ENCODE assay signal across 50 mouse cellular contexts in the genomic region with DNA sequence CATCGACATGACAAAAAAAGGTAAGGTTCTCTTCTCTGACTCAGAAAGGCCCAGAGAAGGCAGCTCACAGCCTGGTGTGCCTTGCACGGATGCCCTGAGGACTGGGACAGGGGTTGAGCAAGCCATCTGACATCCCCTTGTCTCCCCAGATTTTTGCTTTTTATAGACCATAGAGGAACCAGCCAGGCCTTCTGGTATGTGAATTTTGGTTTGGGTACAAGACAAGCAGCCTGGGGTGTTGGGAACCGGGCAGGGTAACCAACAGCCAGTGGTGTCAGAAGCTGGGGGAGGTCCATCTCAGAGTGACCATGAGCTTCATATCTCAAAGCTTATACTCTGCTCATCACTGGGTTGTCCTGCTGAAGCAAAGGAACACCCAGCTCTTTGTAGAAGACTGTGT. TPM values are rescaled to one million over a fixed set of nuclear protein-coding genes. Genes with fewer than 3 reads are reported as not detected.
"Had no signal": no experiment of that assay in that cellular context is flagged by ENCODE, and none has a peak within 500 bp of the region (broad histone marks: within the 10 kb centered on the region; RNA-seq: fewer than 3 reads in every experiment).

No protein-coding gene starts in this region.

- H3K36me3 ChIP-seq: heart, embryonic 10.5 days; heart, embryonic 12.5 days; heart, embryonic 13.5 days; heart, embryonic 15.5 days; hindbrain, embryonic 10.5 days; hindbrain, embryonic 12.5 days; hindbrain, embryonic 13.5 days; hindbrain, embryonic 15.5 days; intestine, embryonic 15.5 days; kidney, embryonic 15.5 days had no signal

- H3K9ac ChIP-seq: heart, embryonic 12.5 days; heart, embryonic 13.5 days; heart, embryonic 15.5 days; hindbrain, embryonic 12.5 days; hindbrain, embryonic 13.5 days; hindbrain, embryonic 14.5 days; hindbrain, embryonic 15.5 days; intestine, embryonic 15.5 days; kidney, embryonic 15.5 days had no signal

- H3K4me3 ChIP-seq: heart, embryonic 10.5 days; heart, embryonic 12.5 days; heart, embryonic 13.5 days; heart, embryonic 15.5 days; hindbrain, embryonic 10.5 days; hindbrain, embryonic 12.5 days; hindbrain, embryonic 13.5 days; hindbrain, embryonic 15.5 days; intestine, embryonic 15.5 days; kidney, embryonic 15.5 days; layer of hippocampus, adult 2 months had no signal

- H3K27ac ChIP-seq: heart, embryonic 10.5 days; heart, embryonic 13.5 days; heart, embryonic 15.5 days; hindbrain, embryonic 10.5 days; hindbrain, embryonic 12.5 days; hindbrain, embryonic 13.5 days; hindbrain, embryonic 14.5 days; hindbrain, embryonic 15.5 days; hindbrain, postnatal 0 days; intestine, embryonic 15.5 days; kidney, embryonic 15.5 days; kidney, postnatal 0 days; layer of hippocampus, adult 2 months had no signal

- DNase-seq: heart, postnatal 10 days; heart, postnatal 14 days; heart, postnatal 36 days; heart, postnatal 4 days; kidney, adult 11 months; kidney, adult 18-20 months; kidney, adult 2 months; kidney, adult 8-10 months; kidney, adult 9 months; kidney, postnatal 10 days; kidney, postnatal 14 days; kidney, postnatal 25 days; kidney, postnatal 36 days; kidney, postnatal 4 days; layer of hippocampus, adult 9-11 months; layer of hippocampus, postnatal 36 days had no signal

- H3K4me1 ChIP-seq: heart, embryonic 10.5 days; heart, embryonic 13.5 days; heart, embryonic 15.5 days; hindbrain, embryonic 10.5 days; hindbrain, embryonic 12.5 days; hindbrain, embryonic 13.5 days; hindbrain, embryonic 15.5 days; intestine, embryonic 15.5 days; kidney, embryonic 15.5 days had no signal

- H3K27me3 ChIP-seq: heart, embryonic 12.5 days; heart, embryonic 13.5 days; heart, embryonic 15.5 days; hindbrain, embryonic 12.5 days; hindbrain, embryonic 13.5 days; hindbrain, embryonic 15.5 days; intestine, embryonic 15.5 days; kidney, embryonic 15.5 days had no signal

RNA-seq across cellular contexts. Expression of a gene that starts 1.8 kb away (rescaled TPM):
- total RNA-seq: heart, postnatal 10 days; heart, postnatal 14 days; heart, postnatal 25 days; heart, postnatal 36 days; heart, postnatal 4 days; hematopoietic stem cell, adult 5-6 weeks; hindbrain, postnatal 0 days; layer of hippocampus, adult 18-20 months; layer of hippocampus, adult 2 months; layer of hippocampus, adult 8-10 months; layer of hippocampus, postnatal 10 days; layer of hippocampus, postnatal 14 days; layer of hippocampus, postnatal 25 days; layer of hippocampus, postnatal 36 days had no signal
- polyA plus RNA-seq: heart, embryonic 10.5 days; heart, embryonic 11.5 days; heart, embryonic 12.5 days; heart, embryonic 13.5 days; heart, embryonic 14.5 days; heart, embryonic 15.5 days; heart, embryonic 16.5 days; heart, postnatal 0 days; hindbrain, embryonic 10.5 days; hindbrain, embryonic 11.5 days; hindbrain, embryonic 12.5 days; hindbrain, embryonic 13.5 days; hindbrain, embryonic 14.5 days; hindbrain, embryonic 15.5 days; hindbrain, embryonic 16.5 days; hindbrain, postnatal 0 days; inflammation-experienced regulatory T-cells, adult 6 months; intestine, embryonic 14.5 days; intestine, embryonic 15.5 days; intestine, embryonic 16.5 days; intestine, postnatal 0 days; kidney, adult 2 months; kidney, embryonic 14.5 days; kidney, embryonic 15.5 days; kidney, embryonic 16.5 days; kidney, postnatal 0 days had no signal

RNA-seq across cellular contexts. Expression of a gene that starts 9.1 kb away (rescaled TPM):
- total RNA-seq: heart, postnatal 10 days; heart, postnatal 14 days; heart, postnatal 25 days; heart, postnatal 36 days; heart, postnatal 4 days; hematopoietic stem cell, adult 5-6 weeks; hindbrain, postnatal 0 days; layer of hippocampus, adult 18-20 months; layer of hippocampus, adult 2 months; layer of hippocampus, adult 8-10 months; layer of hippocampus, postnatal 10 days; layer of hippocampus, postnatal 14 days; layer of hippocampus, postnatal 25 days; layer of hippocampus, postnatal 36 days had no signal
- polyA plus RNA-seq: heart, embryonic 10.5 days; heart, embryonic 11.5 days; heart, embryonic 12.5 days; heart, embryonic 13.5 days; heart, embryonic 14.5 days; heart, embryonic 15.5 days; heart, embryonic 16.5 days; heart, postnatal 0 days; hindbrain, embryonic 10.5 days; hindbrain, embryonic 11.5 days; hindbrain, embryonic 12.5 days; hindbrain, embryonic 13.5 days; hindbrain, embryonic 14.5 days; hindbrain, embryonic 15.5 days; hindbrain, embryonic 16.5 days; hindbrain, postnatal 0 days; inflammation-experienced regulatory T-cells, adult 6 months; intestine, embryonic 14.5 days; intestine, embryonic 15.5 days; intestine, embryonic 16.5 days; intestine, postnatal 0 days; kidney, adult 2 months; kidney, embryonic 14.5 days; kidney, embryonic 15.5 days; kidney, embryonic 16.5 days; kidney, postnatal 0 days; large intestine, adult 2 months had no signal

RNA-seq across cellular contexts. Expression of a gene that starts 22.3 kb away (rescaled TPM):
- total RNA-seq: heart, postnatal 10 days; heart, postnatal 14 days; heart, postnatal 25 days; heart, postnatal 36 days; heart, postnatal 4 days; hematopoietic stem cell, adult 5-6 weeks; hindbrain, postnatal 0 days; layer of hippocampus, adult 18-20 months; layer of hippocampus, adult 2 months; layer of hippocampus, adult 8-10 months; layer of hippocampus, postnatal 10 days; layer of hippocampus, postnatal 14 days; layer of hippocampus, postnatal 25 days; layer of hippocampus, postnatal 36 days had no signal
- polyA plus RNA-seq: heart, embryonic 10.5 days; heart, embryonic 11.5 days; heart, embryonic 12.5 days; heart, embryonic 13.5 days; heart, embryonic 14.5 days; heart, embryonic 15.5 days; heart, embryonic 16.5 days; heart, postnatal 0 days; hindbrain, embryonic 10.5 days; hindbrain, embryonic 11.5 days; hindbrain, embryonic 12.5 days; hindbrain, embryonic 13.5 days; hindbrain, embryonic 14.5 days; hindbrain, embryonic 15.5 days; hindbrain, embryonic 16.5 days; hindbrain, postnatal 0 days; intestine, embryonic 14.5 days; intestine, embryonic 15.5 days; intestine, embryonic 16.5 days; intestine, postnatal 0 days; kidney, embryonic 14.5 days; kidney, embryonic 15.5 days; kidney, postnatal 0 days; large intestine, adult 2 months had no signal

RNA-seq across cellular contexts. Expression of a gene that starts 38.8 kb away (rescaled TPM):
- total RNA-seq: hematopoietic stem cell, adult 5-6 weeks had no signal
- polyA plus RNA-seq: heart, embryonic 12.5 days; heart, embryonic 14.5 days; heart, embryonic 15.5 days; inflammation-experienced regulatory T-cells, adult 6 months had no signal

RNA-seq across cellular contexts. Expression of a gene that starts 42.7 kb away (rescaled TPM):
- total RNA-seq: heart, postnatal 10 days; heart, postnatal 14 days; heart, postnatal 25 days; heart, postnatal 36 days; heart, postnatal 4 days; hematopoietic stem cell, adult 5-6 weeks; hindbrain, postnatal 0 days; layer of hippocampus, adult 18-20 months; layer of hippocampus, adult 2 months; layer of hippocampus, adult 8-10 months; layer of hippocampus, postnatal 10 days; layer of hippocampus, postnatal 14 days; layer of hippocampus, postnatal 25 days; layer of hippocampus, postnatal 36 days had no signal
- polyA plus RNA-seq: heart, embryonic 10.5 days; heart, embryonic 11.5 days; heart, embryonic 12.5 days; heart, embryonic 13.5 days; heart, embryonic 14.5 days; heart, embryonic 15.5 days; heart, postnatal 0 days; hindbrain, embryonic 10.5 days; hindbrain, embryonic 11.5 days; hindbrain, embryonic 12.5 days; hindbrain, embryonic 13.5 days; hindbrain, embryonic 14.5 days; hindbrain, embryonic 15.5 days; hindbrain, embryonic 16.5 days; hindbrain, postnatal 0 days; inflammation-experienced regulatory T-cells, adult 6 months; intestine, embryonic 14.5 days; intestine, embryonic 15.5 days; intestine, embryonic 16.5 days; intestine, postnatal 0 days; kidney, adult 2 months; kidney, embryonic 14.5 days; kidney, embryonic 15.5 days; kidney, embryonic 16.5 days; kidney, postnatal 0 days; large intestine, adult 2 months had no signal
